Mouse (Mus musculus) E14TG2a.4 (cell line): ENCODE results near the gene Teddm3.
"Not testable (repeated sequence)": the region's sequence is repeated elsewhere in the genome, so short reads cannot be mapped to it uniquely, and the experiment has no call there.

ENCODE experiments used
- CTCF ChIP-seq: conservative IDR thresholded peaks from 2 replicates; pipeline ENCODE4 v1.5.1; 2014; ENCODE audit warnings: low read length
- POU5F1 ChIP-seq: IDR thresholded peaks from 2 replicates; pipeline ENCODE4 v1.6.1; 2014; ENCODE audit warnings: low read length, borderline replicate concordance

DNA sequence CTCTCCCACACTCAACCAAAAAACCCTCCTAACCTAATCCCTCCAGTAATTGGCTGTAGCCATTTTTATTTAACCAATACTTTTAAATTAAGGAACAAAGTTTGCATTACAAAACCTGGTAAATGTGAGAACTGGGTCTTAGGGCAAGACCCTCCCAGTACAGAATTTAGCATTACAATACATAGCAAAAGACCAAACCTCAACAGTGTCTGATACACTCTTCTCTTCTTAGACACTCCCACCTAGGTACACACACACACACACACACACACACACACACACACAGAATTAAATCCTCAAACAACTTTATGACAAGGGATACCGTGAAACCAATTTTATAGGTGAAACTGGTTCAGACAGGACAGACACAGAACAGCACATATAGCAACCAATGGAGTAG lies 5.4 kb upstream of the Teddm3 start:
- not testable (repeated sequence) for TF ChIP-seq CTCF, POU5F1
